Mouse (Mus musculus) embryonic stem cell, embryonic (primary cell): Measurements from ENCODE around the gene Alpl.

Source experiments
- CTCF ChIA-PET, 4 experiments: fragments of 300-600 bp in 2 of 4; fragments of 350-600 bp in 2 of 4; sonication (Branson Sonifier 250); formaldehyde crosslinking; loops; one replicate each; lab custom pipeline; 2022; ENCODE audit warnings: inconsistent platforms in 2 of 4; lab: Charles Lee
- POLR2A ChIA-PET, 4 experiments: fragments of 300-600 bp in 2 of 4; fragments of 350-600 bp in 2 of 4; sonication (Branson Sonifier 250); formaldehyde crosslinking; loops; one replicate each; lab custom pipeline; 2022; ENCODE audit warnings: antibody characterized with exemption in 4 of 4, inconsistent platforms in 1 of 4; lab: Charles Lee

Alpl gene

DNA sequence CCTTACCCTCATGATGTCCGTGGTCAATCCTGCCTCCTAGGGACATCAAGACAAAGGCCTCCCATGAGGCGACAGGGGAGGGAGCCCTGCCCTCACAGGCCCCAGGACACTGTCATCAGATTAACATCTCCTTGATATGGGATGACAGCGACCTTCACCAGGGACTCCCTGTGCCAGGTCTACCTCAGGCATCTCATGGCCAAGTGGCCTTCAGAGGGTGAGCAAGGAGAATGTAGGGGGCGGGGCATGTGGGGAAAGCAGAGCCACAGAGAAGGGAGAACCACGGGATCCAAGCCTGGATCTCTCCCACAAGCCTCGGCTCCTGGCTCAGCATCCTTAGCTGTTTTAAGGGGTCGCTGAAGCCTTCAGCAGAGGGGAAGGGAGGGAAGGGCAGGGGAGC, 52.4 kb downstream of the Alpl start:
- ChIA-PET CTCF (interaction anchor here (0.6 to 1.9 kb wide), 31 partner anchors 8 to 410 kb away, joined by 3 to 17 read pairs (median 4); no protein-coding TSS in a partner anchor), POLR2A (interaction anchor here in 3 of 4 experiments (0.7 to 1.8 kb wide), 13 partner anchors 8 to 57 kb away, joined by 3 to 8 read pairs (median 4); no protein-coding TSS in a partner anchor)

GRCm38 (mm10) chr4:137740350-137740749, 55.8 kb downstream of the Alpl start:
- CTCF ChIA-PET, result interaction anchor here in 3 of 4 experiments (0.8 to 1.3 kb wide), 4 partner anchors 13 to 61 kb away, joined by 3 to 4 read pairs (median 3); no protein-coding TSS in a partner anchor
- POLR2A ChIA-PET, result interaction anchor here in 2 of 4 experiments (1.1 to 3.4 kb wide), 9 partner anchors 10 to 96 kb away, joined by 3 to 20 read pairs (median 7); no protein-coding TSS in a partner anchor

- ChIA-PET CTCF (interaction anchor here in 2 of 4 experiments (0.7 to 2.3 kb wide), 12 partner anchors 8 to 225 kb away, joined by 3 to 11 read pairs (median 4); no protein-coding TSS in a partner anchor), POLR2A (interaction anchor here (0.6 to 3.4 kb wide), 40 partner anchors 8 to 269 kb away, joined by 3 to 28 read pairs (median 4); no protein-coding TSS in a partner anchor)
These were observed 56.8 kb downstream of the Alpl start for GRCm38 (mm10) chr4:137739151-137739923.

DNA sequence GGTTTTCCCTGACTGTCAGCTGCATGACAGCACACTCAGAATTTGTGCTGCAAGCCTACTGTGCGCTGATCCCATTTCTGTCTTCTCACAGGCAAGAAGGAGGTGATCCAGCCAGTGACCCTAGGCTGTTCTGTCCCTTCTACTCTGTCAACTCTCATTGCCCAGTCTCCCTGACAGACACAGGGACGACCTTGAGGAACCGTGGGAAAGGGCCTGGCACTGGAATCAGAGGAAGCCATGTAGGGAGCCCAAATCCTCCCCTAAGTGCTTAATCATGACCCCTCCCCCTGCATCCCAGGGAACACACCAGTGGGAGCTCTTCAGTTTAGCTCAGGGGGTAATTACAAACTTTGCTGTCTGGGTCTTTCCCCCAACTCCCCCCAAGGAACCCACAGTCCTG, 58.4 kb downstream of the Alpl start:
- POLR2A ChIA-PET, result interaction anchor here in 3 of 4 experiments (0.6 to 3.4 kb wide), 15 partner anchors 9 to 183 kb away, joined by 3 to 28 read pairs (median 4); no protein-coding TSS in a partner anchor
- CTCF ChIA-PET, result interaction anchor here in 3 of 4 experiments (0.6 to 3.2 kb wide), 9 partner anchors 9 to 950 kb away, joined by 3 to 20 read pairs (median 3); no protein-coding TSS in a partner anchor

DNA sequence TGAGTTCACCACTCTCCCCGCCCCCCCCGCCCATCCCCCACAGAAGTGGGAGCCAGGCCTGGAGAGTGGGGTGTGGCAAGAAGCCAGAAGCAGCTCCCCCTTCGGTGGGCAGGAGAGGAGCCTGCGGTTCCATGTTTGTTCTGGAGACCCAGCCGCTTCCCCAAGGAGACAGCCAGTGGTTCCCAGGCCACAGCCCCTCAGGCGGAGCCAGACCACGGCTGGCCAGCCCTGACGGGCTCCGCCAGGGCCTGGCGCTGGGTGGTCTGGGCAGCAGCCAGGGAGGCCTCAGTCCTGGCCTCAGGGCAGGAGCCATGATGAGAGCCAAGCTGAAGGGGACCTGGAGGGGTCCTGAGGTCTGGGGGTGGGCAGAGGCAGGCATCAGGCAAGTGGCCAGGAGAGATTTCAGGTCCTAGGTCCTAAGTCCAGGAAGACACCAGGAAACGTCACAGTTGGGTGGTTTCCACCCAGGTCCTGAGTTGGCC, 59.9 kb downstream of the Alpl start:
- CTCF ChIA-PET, result interaction anchor here in 3 of 4 experiments (0.6 to 3.2 kb wide), 29 partner anchors 8 to 1186 kb away, joined by 3 to 20 read pairs (median 4); partner anchors contain the start of gene Ece1 (in 1 of the 3)
- POLR2A ChIA-PET, result interaction anchor here (0.6 to 2.0 kb wide), 23 partner anchors 8 to 686 kb away, joined by 3 to 8 read pairs (median 4); partner anchors contain the start of gene Alpl (in 1 of the 4)

- CTCF ChIA-PET, result interaction anchor here in 3 of 4 experiments (0.6 to 1.5 kb wide), 3 partner anchors 67 to 102 kb away, joined by 3 to 6 read pairs (median 5); no protein-coding TSS in a partner anchor
- POLR2A ChIA-PET, result interaction anchor here in 2 of 4 experiments (0.6 to 1.3 kb wide), 2 partner anchors 66 to 147 kb away, joined by 3 to 5 read pairs; no protein-coding TSS in a partner anchor
These were observed 62.7 kb downstream of the Alpl start for GRCm38 (mm10) chr4:137733459-137733858.

DNA sequence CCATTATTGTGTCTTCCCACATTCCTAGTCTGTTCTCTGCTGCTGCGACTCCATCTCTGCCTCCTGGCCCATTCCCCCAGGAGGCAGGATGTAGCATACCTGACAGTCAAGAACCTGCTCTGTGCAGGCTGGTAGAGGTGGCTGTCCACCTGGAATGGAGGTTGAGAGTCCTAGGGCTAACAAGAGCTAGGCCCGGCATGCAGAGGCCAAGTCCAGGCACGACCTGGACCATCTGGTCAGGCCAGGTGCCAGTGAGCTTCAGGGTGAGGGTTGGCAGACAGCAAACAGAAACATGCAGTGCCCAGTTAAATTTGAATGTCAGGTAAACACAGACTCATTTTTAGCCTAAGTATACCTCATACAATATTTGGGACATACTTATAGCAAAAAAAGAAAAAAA, 63.2 kb downstream of the Alpl start:
- CTCF ChIA-PET, result interaction anchor here in 3 of 4 experiments (0.6 to 1.8 kb wide), 3 partner anchors 68 to 103 kb away, joined by 3 to 5 read pairs (median 5); no protein-coding TSS in a partner anchor
- POLR2A ChIA-PET, result interaction anchor here in 3 of 4 experiments (0.6 to 1.3 kb wide), 3 partner anchors 58 to 146 kb away, joined by 3 to 5 read pairs (median 3); no protein-coding TSS in a partner anchor

DNA sequence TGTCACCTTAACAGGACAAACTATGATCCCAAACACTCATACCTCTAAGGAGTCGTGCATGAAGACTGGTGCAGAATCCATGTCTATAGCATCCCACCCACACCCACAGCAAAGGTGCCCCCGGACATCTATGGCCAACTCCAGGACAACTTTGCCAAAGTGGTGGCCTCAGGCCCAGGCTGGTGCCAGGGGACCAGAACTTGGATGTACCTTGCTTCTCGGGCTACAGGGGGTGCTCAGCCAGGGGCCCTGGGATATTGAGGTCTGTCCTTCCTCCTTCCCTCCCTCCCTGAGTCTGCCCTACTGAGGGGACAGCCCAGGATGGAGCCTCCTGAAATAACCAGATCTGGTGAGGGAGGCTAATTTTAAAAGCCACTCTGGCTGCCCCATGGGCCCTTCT, 63.8 kb downstream of the Alpl start:
- ChIA-PET POLR2A (interaction anchor here in 2 of 4 experiments (0.6 to 1.3 kb wide), 2 partner anchors 58 to 67 kb away, joined by 3 to 5 read pairs; no protein-coding TSS in a partner anchor), CTCF (interaction anchor here in 2 of 4 experiments (0.6 to 5.1 kb wide), 5 partner anchors 69 to 119 kb away, joined by 3 to 46 read pairs (median 4); no protein-coding TSS in a partner anchor)

- POLR2A ChIA-PET, result interaction anchor here in 2 of 4 experiments (0.5 to 1.4 kb wide), 2 partner anchors 46 to 146 kb away, joined by 4 to 5 read pairs; no protein-coding TSS in a partner anchor
- CTCF ChIA-PET, result interaction anchor here in 3 of 4 experiments (0.6 to 5.1 kb wide), 7 partner anchors 70 to 120 kb away, joined by 3 to 48 read pairs (median 4); no protein-coding TSS in a partner anchor
These were observed 64.3 kb downstream of the Alpl start for GRCm38 (mm10) chr4:137731891-137732290.

GRCm38 (mm10) chr4:137730757-137731156, 65.4 kb downstream of the Alpl start:
- ChIA-PET POLR2A (interaction anchor here in 3 of 4 experiments (0.6 to 4.8 kb wide), 10 partner anchors 7 to 261 kb away, joined by 3 to 28 read pairs (median 4); no protein-coding TSS in a partner anchor), CTCF (interaction anchor here (0.5 to 5.1 kb wide), 17 partner anchors 8 to 1659 kb away, joined by 3 to 48 read pairs (median 3); no protein-coding TSS in a partner anchor)

DNA sequence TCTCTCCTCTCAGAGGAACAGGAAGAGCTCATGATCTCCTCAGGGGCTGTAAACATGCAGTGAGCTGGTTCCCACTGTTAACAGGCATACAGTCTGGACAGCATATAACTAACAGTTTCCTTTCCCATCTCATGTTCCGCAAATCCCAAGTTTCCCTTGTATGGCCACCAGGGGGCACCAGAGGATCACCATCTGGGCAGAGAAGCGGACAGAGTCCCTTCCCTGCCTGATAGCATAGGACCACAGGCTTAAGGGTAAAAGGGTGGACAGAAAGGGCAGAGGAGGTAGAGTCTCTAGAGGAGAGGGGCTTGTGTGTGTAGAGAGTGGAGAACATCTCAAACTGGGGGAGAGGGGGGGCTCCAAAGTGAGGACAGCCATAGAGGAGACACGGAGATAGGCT, 66.0 kb downstream of the Alpl start:
- ChIA-PET CTCF (interaction anchor here (0.5 to 5.1 kb wide), 25 partner anchors 8 to 230 kb away, joined by 3 to 48 read pairs (median 5); no protein-coding TSS in a partner anchor), POLR2A (interaction anchor here in 3 of 4 experiments (0.8 to 4.8 kb wide), 17 partner anchors 8 to 262 kb away, joined by 3 to 28 read pairs (median 6); no protein-coding TSS in a partner anchor)

- ChIA-PET CTCF (interaction anchor here (0.5 to 5.1 kb wide), 42 partner anchors 9 to 278 kb away, joined by 3 to 48 read pairs (median 5); no protein-coding TSS in a partner anchor), POLR2A (interaction anchor here in 3 of 4 experiments (0.5 to 4.8 kb wide), 47 partner anchors 9 to 277 kb away, joined by 3 to 28 read pairs (median 3); partner anchors contain the start of gene Hspg2 (in 1 of the 3))
These were observed 66.9 kb downstream of the Alpl start for GRCm38 (mm10) chr4:137729155-137729855.

DNA sequence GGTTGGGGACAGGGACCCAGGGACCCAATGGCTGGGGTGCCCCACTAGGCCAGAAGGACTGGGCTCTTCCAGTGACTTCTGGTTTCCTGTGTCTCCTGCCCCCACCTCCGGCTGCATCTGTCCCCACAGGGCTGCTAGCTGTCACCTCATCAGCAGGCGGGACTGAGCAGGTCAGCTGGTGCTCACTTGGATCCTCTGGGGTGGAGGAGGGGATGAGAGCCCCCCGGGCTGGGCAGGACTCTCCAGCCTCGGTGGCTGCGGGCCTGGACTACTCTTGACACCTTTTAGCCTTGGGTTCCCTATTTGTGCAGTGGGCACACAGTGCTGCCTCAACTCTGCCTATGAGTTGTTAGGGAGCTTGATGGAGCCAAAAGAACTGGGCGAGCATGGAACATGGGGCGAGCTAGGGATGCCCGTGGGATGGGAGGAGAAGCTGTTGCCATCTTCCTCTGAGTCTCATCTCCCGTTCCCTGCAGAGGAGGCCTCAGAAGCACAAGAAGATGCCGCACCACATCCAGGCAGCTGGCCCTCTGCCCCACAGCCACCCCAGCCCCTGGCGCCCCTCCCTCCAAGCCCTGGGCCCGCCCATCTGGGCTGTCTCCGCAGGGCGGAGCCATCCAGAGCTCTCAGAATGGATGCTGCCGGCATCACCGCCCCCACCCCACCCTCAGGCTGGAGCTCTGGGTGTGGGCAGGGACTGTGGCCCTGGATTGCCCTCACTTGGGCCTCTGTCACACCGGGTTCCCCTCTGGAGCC, 67.6 kb downstream of the Alpl start:
- ChIA-PET POLR2A (interaction anchor here (0.5 to 4.8 kb wide), 46 partner anchors 7 to 277 kb away, joined by 3 to 28 read pairs (median 4); partner anchors contain the start of gene Hspg2 (in 1 of the 4)), CTCF (interaction anchor here (0.5 to 5.1 kb wide), 41 partner anchors 8 to 279 kb away, joined by 3 to 48 read pairs (median 5); no protein-coding TSS in a partner anchor)

DNA sequence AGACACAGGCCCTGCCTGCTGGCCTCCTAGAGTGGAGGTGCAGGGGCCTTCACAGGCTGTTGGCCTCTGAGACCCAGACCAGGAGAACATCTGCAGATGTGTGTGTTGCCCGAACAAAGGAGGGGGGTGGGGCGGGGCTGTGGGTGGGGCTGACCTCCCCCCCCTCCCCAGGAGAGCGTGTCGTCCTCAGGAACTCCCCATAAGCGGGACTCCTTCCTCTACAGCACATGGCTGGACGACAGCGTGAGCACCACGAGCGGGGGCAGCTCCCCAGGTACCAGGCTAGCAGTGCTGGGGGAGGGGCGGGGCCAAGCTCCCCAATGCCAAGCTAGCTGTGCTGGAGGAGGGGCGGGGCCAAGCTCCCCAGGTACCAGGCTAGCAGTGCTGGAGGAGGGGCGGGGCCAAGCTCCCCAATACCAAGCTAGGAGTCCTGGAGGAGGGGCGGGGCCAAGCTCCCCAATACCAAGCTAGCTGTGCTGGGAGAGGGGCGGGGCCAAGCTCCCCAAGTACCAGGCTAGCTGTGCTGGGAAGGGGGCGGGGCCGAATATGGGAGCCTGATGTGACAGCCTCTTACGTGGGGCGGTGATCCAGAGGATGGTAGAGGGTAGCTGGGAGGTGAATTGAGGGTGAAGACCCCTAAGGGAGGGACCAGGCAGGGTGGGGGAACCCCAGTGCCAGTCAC, 68.5 kb downstream of the Alpl start:
- POLR2A ChIA-PET, result interaction anchor here in 3 of 4 experiments (0.7 to 4.8 kb wide), 20 partner anchors 8 to 202 kb away, joined by 3 to 28 read pairs (median 5); partner anchors contain the start of gene Ece1 (in 1 of the 3)
- CTCF ChIA-PET, result interaction anchor here (0.5 to 5.1 kb wide), 23 partner anchors 8 to 237 kb away, joined by 3 to 48 read pairs (median 6); no protein-coding TSS in a partner anchor
